Mouse (Mus musculus) midbrain, embryonic 13.5 days (tissue): ENCODE results near the gene Hvcn1. TPM values are rescaled to one million over a fixed set of nuclear protein-coding genes. Genes with fewer than 3 reads are reported as not detected.

Source experiments
- ATAC-seq: fragments of 200-750 bp; cut with Nextera tagmentation; 2 replicates; pipeline ENCODE4 v1.8.0; 2017; ENCODE audit warnings: mild to moderate bottlenecking, moderate TSS enrichment, moderate library complexity
- H3K27ac ChIP-seq: fragments of 300-500 bp; sonication (generic); 2 replicates; pipeline ENCODE4 v1.5.1; 2015; ENCODE audit warnings: inconsistent platforms, mild to moderate bottlenecking, moderate library complexity
- H3K27me3 ChIP-seq: fragments of 300-500 bp; sonication (generic); 2 replicates; pipeline ENCODE4 v1.6.1; 2015; ENCODE audit warnings: mild to moderate bottlenecking, inconsistent platforms
- H3K36me3 ChIP-seq: fragments of 300-500 bp; sonication (generic); 2 replicates; pipeline ENCODE4 v1.6.1; 2015; ENCODE audit warnings: mild to moderate bottlenecking, inconsistent platforms
- H3K4me1 ChIP-seq: fragments of 300-500 bp; sonication (generic); replicated peaks from 2 replicates; pipeline ENCODE4 v1.6.1; 2015; ENCODE audit warnings: inconsistent platforms
- H3K4me2 ChIP-seq: fragments of 300-500 bp; sonication (generic); replicated peaks from 2 replicates; pipeline ENCODE4 v1.6.1; 2015; ENCODE audit warnings: moderate library complexity, mild to moderate bottlenecking, inconsistent platforms
- H3K4me3 ChIP-seq: fragments of 300-500 bp; sonication (generic); replicated peaks from 2 replicates; pipeline ENCODE4 v1.5.1; 2015; ENCODE audit warnings: mild to moderate bottlenecking, inconsistent platforms
- H3K9ac ChIP-seq: fragments of 300-500 bp; sonication (generic); replicated peaks from 2 replicates; pipeline ENCODE4 v1.6.1; 2015; ENCODE audit warnings: mild to moderate bottlenecking, inconsistent platforms
- H3K9me3 ChIP-seq: fragments of 300-500 bp; sonication (generic); 2 replicates; pipeline ENCODE4 v1.6.1; 2016; ENCODE audit warnings: mild to moderate bottlenecking, inconsistent platforms
- whole genome bisulfite sequencing: fragments of 180-500 bp; shearing (Covaris S2); methylation state at CpG from one replicate; pipeline ENCODE4 v1.1.7; 2015; 5-methylcytosine and 5-hydroxymethylcytosine counted together
- polyA plus RNA-seq: library from polyadenylated mRNA; unstranded; fragments of >200 nt; fragmentation: Nextera tagmentation; extraction: Ambion mirVana; gene quantifications from 2 replicates; pipeline ENCODE4 v1.2.1, GENCODE M21; 2015

Gene Hvcn1
- polyA plus RNA-seq, 1 experiment from 2014 or later, result 4.1 TPM

GRCm38 (mm10) chr5:122280827-122281462 lies 74.3 kb downstream of the Hvcn1 start:
- ATAC-seq, result no peak
- no peaks in the 10 kb centered on the region for H3K9me3 ChIP-seq
- no peaks in the 10 kb centered on the region for H3K27me3 ChIP-seq
- no peak overlapping the region for H3K27ac ChIP-seq
- H3K4me3 ChIP-seq, result no peak overlapping the region
- 40% methylated on average over 19 of the region's 19 CpGs for WGBS
- H3K4me2 ChIP-seq, result no peak overlapping the region
- H3K9ac ChIP-seq, result no peak overlapping the region
- peaks cover 12% of the 10 kb centered on the region for H3K4me1 ChIP-seq
- no peaks in the 10 kb centered on the region for H3K36me3 ChIP-seq

- Histone ChIP-seq H3K27me3 (no peaks in the 10 kb centered on the region), H3K4me2 (peak overlapping the region; percentile 99), H3K9ac (no peak overlapping the region), H3K4me1 (peaks cover 27% of the 10 kb centered on the region), H3K36me3 (peaks cover 18% of the 10 kb centered on the region), H3K4me3 (peak overlapping the region; percentile 95), H3K27ac (no peak overlapping the region), H3K9me3 (no peaks in the 10 kb centered on the region)
- no peak for ATAC-seq
- 33% methylated on average over 2 of the region's 2 CpGs for WGBS
Measured at GRCm38 (mm10) chr5:122283828-122284182, 77.2 kb downstream of the Hvcn1 start.

GRCm38 (mm10) chr5:122284183-122285028 lies 77.8 kb downstream of the Hvcn1 start, which contains the start of gene Pptc7:
TSS of gene Pptc7 (plus strand) at chr5:122284365.
- Histone ChIP-seq H3K4me2 (peak within 1 kb of the TSS; percentile 99), H3K27me3 (no peaks in the 10 kb centered on the region), H3K9me3 (no peaks in the 10 kb centered on the region), H3K27ac (peak within 1 kb of the TSS; percentile 92), H3K36me3 (peaks cover 21% of the 10 kb centered on the region), H3K9ac (peak within 1 kb of the TSS; percentile 90), H3K4me3 (peak within 1 kb of the TSS; percentile 95), H3K4me1 (peaks cover 27% of the 10 kb centered on the region)
- under 1% methylated on average over 70 of the region's 114 CpGs for WGBS
- peak; percentile 94 for ATAC-seq

- Histone ChIP-seq H3K4me1 (peaks cover 27% of the 10 kb centered on the region), H3K27me3 (no peaks in the 10 kb centered on the region), H3K9me3 (no peaks in the 10 kb centered on the region), H3K4me2 (peak overlapping the region; percentile 99), H3K9ac (peak overlapping the region; percentile 90), H3K27ac (peak overlapping the region; percentile 92), H3K36me3 (peaks cover 21% of the 10 kb centered on the region), H3K4me3 (peak overlapping the region; percentile 95)
- 1% methylated on average over 34 of the region's 34 CpGs for WGBS
- peak; percentile 40 for ATAC-seq
Measured at GRCm38 (mm10) chr5:122285029-122285766, 78.6 kb downstream of the Hvcn1 start.

GRCm38 (mm10) chr5:122285767-122286150 lies 79.2 kb downstream of the Hvcn1 start:
- H3K4me2 ChIP-seq, result peak overlapping the region; percentile 99
- 64% methylated on average over 7 of the region's 7 CpGs for WGBS
- peak overlapping the region; percentile 90 for H3K9ac ChIP-seq

GRCm38 (mm10) chr5:122286191-122286590 lies 79.6 kb downstream of the Hvcn1 start:
- Histone ChIP-seq H3K9ac (peak overlapping the region; percentile 90; the same call in 1 of the 2 replicates), H3K36me3 (peaks cover 21% of the 10 kb centered on the region), H3K4me3 (peak overlapping the region; percentile 95; the same call in 1 of the 2 replicates), H3K4me1 (peaks cover 30% of the 10 kb centered on the region), H3K27me3 (no peaks in the 10 kb centered on the region), H3K9me3 (no peaks in the 10 kb centered on the region), H3K4me2 (peak overlapping the region; percentile 99), H3K27ac (no peak overlapping the region)
- no peak for ATAC-seq
- 89% methylated on average over 10 of the region's 10 CpGs for WGBS

More at GRCm38 (mm10) chr5:122285767-122286150, 79.2 kb downstream of the Hvcn1 start:
- no peaks in the 10 kb centered on the region for H3K9me3 ChIP-seq
- H3K27me3 ChIP-seq, result no peaks in the 10 kb centered on the region
- no peak overlapping the region for H3K27ac ChIP-seq
- peak overlapping the region; percentile 95 for H3K4me3 ChIP-seq
- peaks cover 21% of the 10 kb centered on the region for H3K36me3 ChIP-seq
- ATAC-seq, result no peak
- peaks cover 27% of the 10 kb centered on the region for H3K4me1 ChIP-seq

GRCm38 (mm10) chr5:122287026-122287425 lies 80.4 kb downstream of the Hvcn1 start:
- H3K9me3 ChIP-seq, result no peaks in the 10 kb centered on the region
- H3K4me2 ChIP-seq, result no peak overlapping the region
- ATAC-seq, result no peak
- peaks cover 21% of the 10 kb centered on the region for H3K36me3 ChIP-seq
- WGBS, result 96% methylated on average over 4 of the region's 4 CpGs
- H3K9ac ChIP-seq, result no peak overlapping the region
- H3K27ac ChIP-seq, result no peak overlapping the region
- peaks cover 39% of the 10 kb centered on the region for H3K4me1 ChIP-seq
- H3K4me3 ChIP-seq, result no peak overlapping the region
- H3K27me3 ChIP-seq, result no peaks in the 10 kb centered on the region

GRCm38 (mm10) chr5:122288147-122288811 lies 81.7 kb downstream of the Hvcn1 start:
- Histone ChIP-seq H3K4me3 (no peak overlapping the region), H3K4me2 (no peak overlapping the region)
- no peak for ATAC-seq

GRCm38 (mm10) chr5:122291149-122291548 lies 84.5 kb downstream of the Hvcn1 start:
- Histone ChIP-seq H3K4me1 (peaks cover 62% of the 10 kb centered on the region), H3K27ac (no peak overlapping the region), H3K36me3 (peaks cover 21% of the 10 kb centered on the region), H3K9me3 (no peaks in the 10 kb centered on the region), H3K9ac (no peak overlapping the region), H3K4me2 (no peak overlapping the region), H3K27me3 (no peaks in the 10 kb centered on the region), H3K4me3 (no peak overlapping the region)
- 67% methylated on average over 6 of the region's 6 CpGs for WGBS
- ATAC-seq, result no peak

More at GRCm38 (mm10) chr5:122288147-122288811, 81.7 kb downstream of the Hvcn1 start:
- Histone ChIP-seq H3K36me3 (peaks cover 21% of the 10 kb centered on the region), H3K9me3 (no peaks in the 10 kb centered on the region), H3K9ac (no peak overlapping the region), H3K27ac (no peak overlapping the region), H3K27me3 (no peaks in the 10 kb centered on the region), H3K4me1 (peaks cover 51% of the 10 kb centered on the region)
- 90% methylated on average over 4 of the region's 4 CpGs for WGBS
